Mouse (Mus musculus): ENCODE data around the gene Itgam.

DNA sequence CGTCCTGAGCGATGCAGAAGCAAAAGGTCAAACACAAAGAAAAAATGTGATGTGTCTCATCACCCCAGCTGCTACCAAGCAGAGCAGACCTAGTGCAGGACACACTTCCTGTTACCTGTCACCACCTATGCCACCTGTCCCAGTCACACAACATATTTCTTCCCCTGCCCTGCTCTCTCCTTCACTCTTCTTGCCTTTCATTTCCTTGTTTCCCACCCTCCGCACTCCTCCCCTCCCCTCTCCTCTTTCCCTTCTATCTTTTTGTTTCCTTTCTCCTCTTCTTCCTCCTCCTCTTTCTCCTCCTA, 29.5 kb upstream of the Itgam start:
- TF ChIP-seq CTCF (IDR thresholded peaks at IDR 0.05; ENCODE audit: borderline replicate concordance, extremely low read depth, insufficient read depth, insufficient read length): no peak
- TF ChIP-seq POLR2A (IDR thresholded peaks at IDR 0.05; ENCODE audit: borderline replicate concordance, extremely low read depth, insufficient read depth, insufficient read length, poor library complexity, severe bottlenecking): no peak

All from brain, embryonic 14.5 days (tissue).